Mouse (Mus musculus): Measurements from ENCODE around the gene Supt16. TPM values are rescaled to one million over a fixed set of nuclear protein-coding genes. Genes with fewer than 3 reads are reported as not detected.

The Supt16 gene
- polyA plus RNA-seq (2015; fragmentation: Nextera tagmentation; extraction: Ambion mirVana) = 38.0 and 46.6 TPM in 2 replicates

DNA sequence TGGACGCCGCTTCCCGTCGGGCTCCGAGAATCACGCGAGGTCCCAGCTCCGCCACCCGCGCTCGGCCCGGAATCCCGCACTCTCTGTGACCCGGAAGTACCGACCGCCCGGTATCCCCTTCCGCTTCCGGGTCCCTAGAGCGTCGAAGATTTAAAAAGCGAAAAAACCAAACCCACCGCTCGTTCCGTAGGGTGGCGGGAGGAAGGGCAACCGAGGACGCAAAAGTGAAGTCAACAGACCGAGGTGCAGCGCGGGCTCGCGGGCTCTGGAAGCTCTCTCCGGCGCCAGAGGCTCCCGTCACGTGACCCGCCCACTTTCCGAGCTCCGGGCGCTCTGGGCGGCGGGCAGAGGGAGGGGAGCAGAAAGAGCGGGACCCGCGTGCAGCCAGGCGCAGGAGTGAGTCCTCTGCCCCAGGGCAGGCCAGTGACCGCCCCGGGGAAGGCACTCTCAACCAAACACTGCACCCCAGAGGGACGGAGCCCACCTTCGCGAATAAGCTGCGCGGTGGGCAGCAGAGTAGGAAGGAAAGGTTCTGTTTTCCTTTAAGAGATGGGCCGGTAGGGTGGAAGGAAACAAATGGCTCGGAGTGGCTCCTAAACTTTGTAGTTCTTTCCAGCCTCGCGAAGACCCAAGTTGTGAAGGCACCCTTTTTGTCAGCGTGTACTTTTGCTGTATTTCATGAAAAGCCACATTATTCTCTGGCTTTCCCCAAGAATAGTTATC is at the start of gene Supt16:
Supt16 (minus strand) TSS at position 261 of the 723 bp plus-strand sequence.
- Histone ChIP-seq H3K36me3 (ENCODE audit: control insufficient read depth, insufficient read depth, low read length) (peaks cover 18% of the 10 kb centered on the region), H3K9me3 (replicated peaks; ENCODE audit: control insufficient read depth, low read length, poor library complexity, severe bottlenecking) (no peaks in the 10 kb centered on the region), H3K4me2 (ENCODE audit: low read length) (peak within 1 kb of the TSS; percentile 76), H3K27ac (ENCODE audit: low read length) (peak within 1 kb of the TSS; percentile 95), H3K4me1 (ENCODE audit: control insufficient read depth, insufficient read depth, low read length) (peaks cover 20% of the 10 kb centered on the region), H3K27me3 (ENCODE audit: control insufficient read depth, insufficient read depth, low read depth, low read length) (no peaks in the 10 kb centered on the region), H3K9ac (ENCODE audit: low read depth, low read length) (peak within 1 kb of the TSS; percentile 96), H3K4me3 (ENCODE audit: low read depth, low read length) (peak within 1 kb of the TSS; percentile 99)
- ATAC-seq = peak; percentile 98
- under 1% methylated on average over 58 of the region's 59 CpGs for WGBS

GRCm38 (mm10) chr14:52246129-52246528 is 48.9 kb upstream of the Supt16 start:
- Histone ChIP-seq H3K9ac (ENCODE audit: low read depth, low read length) (no peak overlapping the region), H3K4me3 (ENCODE audit: low read depth, low read length) (no peak overlapping the region), H3K27ac (ENCODE audit: low read length) (no peak overlapping the region), H3K27me3 (ENCODE audit: control insufficient read depth, insufficient read depth, low read depth, low read length) (no peaks in the 10 kb centered on the region), H3K36me3 (ENCODE audit: control insufficient read depth, insufficient read depth, low read length) (no peaks in the 10 kb centered on the region), H3K9me3 (replicated peaks; ENCODE audit: control insufficient read depth, low read length, poor library complexity, severe bottlenecking) (no peaks in the 10 kb centered on the region), H3K4me1 (ENCODE audit: control insufficient read depth, insufficient read depth, low read length) (peaks cover 13% of the 10 kb centered on the region), H3K4me2 (ENCODE audit: low read length) (no peak overlapping the region)
- ATAC-seq = no peak
- WGBS = 84% methylated on average over 4 of the region's 4 CpGs

GRCm38 (mm10) chr14:52244690-52245042 is 47.5 kb upstream of the Supt16 start:
- peak; percentile 81 for ATAC-seq

GRCm38 (mm10) chr14:52244041-52244689 is 46.9 kb upstream of the Supt16 start:
- H3K4me1 ChIP-seq (ENCODE audit: control insufficient read depth, insufficient read depth, low read length) = peaks cover 13% of the 10 kb centered on the region
- no peaks in the 10 kb centered on the region; the same call in 1 of the 2 replicates for H3K36me3 ChIP-seq (ENCODE audit: control insufficient read depth, insufficient read depth, low read length)
- H3K9ac ChIP-seq (ENCODE audit: low read depth, low read length) = peak overlapping the region; percentile 86
- H3K27ac ChIP-seq (ENCODE audit: low read length) = peak overlapping the region; percentile 76
- peak overlapping the region; percentile 76 for H3K4me3 ChIP-seq (ENCODE audit: low read depth, low read length)
- peak overlapping the region; percentile 93 for H3K4me2 ChIP-seq (ENCODE audit: low read length)
- WGBS = under 1% methylated on average over 32 of the region's 32 CpGs
- no peaks in the 10 kb centered on the region for H3K27me3 ChIP-seq (ENCODE audit: control insufficient read depth, insufficient read depth, low read depth, low read length)
- H3K9me3 ChIP-seq (replicated peaks; ENCODE audit: control insufficient read depth, low read length, poor library complexity, severe bottlenecking) = no peaks in the 10 kb centered on the region
- peak; percentile 99 for ATAC-seq

More at GRCm38 (mm10) chr14:52244690-52245042, 47.5 kb upstream of the Supt16 start:
- H3K4me1 ChIP-seq (ENCODE audit: control insufficient read depth, insufficient read depth, low read length) = peaks cover 13% of the 10 kb centered on the region
- no peaks in the 10 kb centered on the region for H3K9me3 ChIP-seq (replicated peaks; ENCODE audit: control insufficient read depth, low read length, poor library complexity, severe bottlenecking)
- H3K27me3 ChIP-seq (ENCODE audit: control insufficient read depth, insufficient read depth, low read depth, low read length) = no peaks in the 10 kb centered on the region
- H3K27ac ChIP-seq (ENCODE audit: low read length) = peak overlapping the region; percentile 76
- peak overlapping the region; percentile 93 for H3K4me2 ChIP-seq (ENCODE audit: low read length)
- 14% methylated on average over 7 of the region's 7 CpGs for WGBS
- no peaks in the 10 kb centered on the region; the same call in 1 of the 2 replicates for H3K36me3 ChIP-seq (ENCODE audit: control insufficient read depth, insufficient read depth, low read length)
- peak overlapping the region; percentile 76 for H3K4me3 ChIP-seq (ENCODE audit: low read depth, low read length)
- peak overlapping the region; percentile 75 for H3K9ac ChIP-seq (ENCODE audit: low read depth, low read length)

DNA sequence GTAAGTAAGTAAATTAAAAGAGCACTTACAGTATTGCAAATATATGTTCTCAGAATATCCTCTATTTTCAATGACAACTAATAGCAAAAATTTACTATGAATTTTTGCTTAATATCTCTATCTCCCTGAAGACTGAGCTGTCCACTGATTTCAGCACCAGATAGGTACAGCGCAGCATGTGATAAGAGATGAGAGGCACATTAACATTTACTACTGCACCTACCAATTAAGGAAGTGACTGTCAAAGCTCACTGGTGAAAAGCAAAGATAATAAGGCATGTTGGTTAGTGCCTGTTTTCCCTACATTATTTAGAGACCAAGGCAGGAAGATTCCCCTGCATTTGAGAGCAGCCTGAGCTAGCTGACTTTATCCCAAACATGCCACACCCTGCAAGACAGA is 39.0 kb upstream of the Supt16 start:
- H3K4me2 ChIP-seq (ENCODE audit: low read length) = no peak overlapping the region

GRCm38 (mm10) chr14:52235165-52235564 is 37.9 kb upstream of the Supt16 start:
- Histone ChIP-seq H3K9me3 (replicated peaks; ENCODE audit: control insufficient read depth, low read length, poor library complexity, severe bottlenecking) (no peaks in the 10 kb centered on the region), H3K4me1 (ENCODE audit: control insufficient read depth, insufficient read depth, low read length) (no peaks in the 10 kb centered on the region), H3K4me2 (ENCODE audit: low read length) (no peak overlapping the region), H3K27ac (ENCODE audit: low read length) (no peak overlapping the region), H3K9ac (ENCODE audit: low read depth, low read length) (no peak overlapping the region), H3K4me3 (ENCODE audit: low read depth, low read length) (no peak overlapping the region), H3K36me3 (ENCODE audit: control insufficient read depth, insufficient read depth, low read length) (peaks cover 48% of the 10 kb centered on the region), H3K27me3 (ENCODE audit: control insufficient read depth, insufficient read depth, low read depth, low read length) (no peaks in the 10 kb centered on the region)
- 95% methylated on average over 7 of the region's 7 CpGs for WGBS
- ATAC-seq = no peak

More for the DNA sequence above, 39.0 kb upstream of the Supt16 start:
- no peaks in the 10 kb centered on the region for H3K27me3 ChIP-seq (ENCODE audit: control insufficient read depth, insufficient read depth, low read depth, low read length)
- H3K4me1 ChIP-seq (ENCODE audit: control insufficient read depth, insufficient read depth, low read length) = no peaks in the 10 kb centered on the region
- no peak overlapping the region for H3K9ac ChIP-seq (ENCODE audit: low read depth, low read length)
- ATAC-seq = no peak
- H3K36me3 ChIP-seq (ENCODE audit: control insufficient read depth, insufficient read depth, low read length) = peaks cover 41% of the 10 kb centered on the region
- WGBS = 100% methylated on average over 1 of the region's 1 CpGs
- no peaks in the 10 kb centered on the region for H3K9me3 ChIP-seq (replicated peaks; ENCODE audit: control insufficient read depth, low read length, poor library complexity, severe bottlenecking)
- no peak overlapping the region for H3K4me3 ChIP-seq (ENCODE audit: low read depth, low read length)
- no peak overlapping the region for H3K27ac ChIP-seq (ENCODE audit: low read length)

DNA sequence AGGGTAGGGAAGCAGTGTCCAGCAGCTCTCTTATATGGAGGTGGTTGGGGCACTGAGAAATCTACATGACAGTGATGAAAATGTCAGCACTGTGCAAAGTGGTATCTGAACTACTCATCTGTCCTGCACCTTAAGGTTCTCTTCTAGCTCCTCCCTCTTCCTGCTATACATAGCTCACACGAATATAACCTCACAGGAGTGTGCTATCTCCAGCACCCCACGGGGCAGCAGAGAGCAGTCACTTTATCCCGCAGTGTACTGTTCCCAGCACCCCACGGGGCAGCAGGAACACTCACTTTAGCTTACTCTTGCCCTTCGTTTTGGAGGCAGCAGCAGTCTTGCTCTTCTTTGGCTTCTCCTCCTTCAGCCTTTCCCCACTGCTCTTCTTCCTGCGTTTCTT is 35.0 kb upstream of the Supt16 start:
- Histone ChIP-seq H3K4me2 (ENCODE audit: low read length) (no peak overlapping the region), H3K9me3 (replicated peaks; ENCODE audit: control insufficient read depth, low read length, poor library complexity, severe bottlenecking) (no peaks in the 10 kb centered on the region), H3K9ac (ENCODE audit: low read depth, low read length) (no peak overlapping the region), H3K4me1 (ENCODE audit: control insufficient read depth, insufficient read depth, low read length) (no peaks in the 10 kb centered on the region), H3K4me3 (ENCODE audit: low read depth, low read length) (no peak overlapping the region), H3K27me3 (ENCODE audit: control insufficient read depth, insufficient read depth, low read depth, low read length) (no peaks in the 10 kb centered on the region), H3K27ac (ENCODE audit: low read length) (no peak overlapping the region), H3K36me3 (ENCODE audit: control insufficient read depth, insufficient read depth, low read length) (peaks cover 58% of the 10 kb centered on the region)
- ATAC-seq = no peak
- WGBS = 95% methylated on average over 6 of the region's 6 CpGs

GRCm38 (mm10) chr14:52225972-52226371 is 28.8 kb upstream of the Supt16 start:
- Histone ChIP-seq H3K4me3 (ENCODE audit: low read depth, low read length) (no peak overlapping the region), H3K4me1 (ENCODE audit: control insufficient read depth, insufficient read depth, low read length) (no peaks in the 10 kb centered on the region), H3K27ac (ENCODE audit: low read length) (no peak overlapping the region), H3K9me3 (replicated peaks; ENCODE audit: control insufficient read depth, low read length, poor library complexity, severe bottlenecking) (no peaks in the 10 kb centered on the region), H3K27me3 (ENCODE audit: control insufficient read depth, insufficient read depth, low read depth, low read length) (no peaks in the 10 kb centered on the region), H3K4me2 (ENCODE audit: low read length) (no peak overlapping the region), H3K36me3 (ENCODE audit: control insufficient read depth, insufficient read depth, low read length) (peaks cover 51% of the 10 kb centered on the region), H3K9ac (ENCODE audit: low read depth, low read length) (no peak overlapping the region)
- 99% methylated on average over 2 of the region's 2 CpGs for WGBS
- no peak for ATAC-seq

DNA sequence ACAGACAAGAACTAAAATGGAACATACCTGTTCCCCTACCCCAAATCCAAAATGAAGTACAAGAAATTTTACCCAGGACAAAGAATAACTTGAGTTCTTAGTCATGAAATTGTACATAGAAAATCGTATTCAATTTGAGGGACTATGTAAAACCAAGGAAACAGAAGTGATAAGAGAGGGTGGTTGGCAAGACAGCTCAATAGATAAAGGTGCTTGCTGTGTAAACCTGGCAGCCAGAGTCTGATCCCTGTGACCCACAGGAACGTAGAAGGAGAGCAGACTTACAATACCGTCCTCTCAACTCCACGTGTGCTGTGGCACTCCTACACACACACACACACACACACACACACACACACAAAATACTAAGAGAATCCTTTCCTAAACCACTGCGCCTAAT is 20.0 kb upstream of the Supt16 start:
- Histone ChIP-seq H3K9ac (ENCODE audit: low read depth, low read length) (no peak overlapping the region), H3K27me3 (ENCODE audit: control insufficient read depth, insufficient read depth, low read depth, low read length) (no peaks in the 10 kb centered on the region), H3K4me3 (ENCODE audit: low read depth, low read length) (no peak overlapping the region), H3K4me1 (ENCODE audit: control insufficient read depth, insufficient read depth, low read length) (no peaks in the 10 kb centered on the region), H3K4me2 (ENCODE audit: low read length) (no peak overlapping the region), H3K36me3 (ENCODE audit: control insufficient read depth, insufficient read depth, low read length) (peaks cover 58% of the 10 kb centered on the region), H3K9me3 (replicated peaks; ENCODE audit: control insufficient read depth, low read length, poor library complexity, severe bottlenecking) (no peaks in the 10 kb centered on the region), H3K27ac (ENCODE audit: low read length) (no peak overlapping the region)
- WGBS = 93% methylated on average over 5 of the region's 5 CpGs
- no peak for ATAC-seq
